Mouse (Mus musculus) stomach, postnatal 0 days (tissue): ENCODE data around the gene Foxp1.

Source experiments
- CTCF ChIP-seq: IDR thresholded peaks from 2 replicates; pipeline ENCODE4 v1.5.1; 2016; ENCODE audit warnings: antibody characterized with exemption, low read depth, mild to moderate bottlenecking, moderate library complexity
- EP300 ChIP-seq: optimal IDR thresholded peaks from 2 replicates; pipeline ENCODE3; 2016; ENCODE audit warnings: antibody characterized with exemption

- no peak for TF ChIP-seq CTCF
- no peak for TF ChIP-seq EP300
These were observed 274.1 kb downstream of the Foxp1 start for GRCm38 (mm10) chr6:99248396-99248795.
